Mouse (Mus musculus) midbrain, embryonic 13.5 days (tissue): ENCODE data around the gene Fgd3. TPM values are rescaled to one million over a fixed set of nuclear protein-coding genes. Genes with fewer than 3 reads are reported as not detected.

Source experiments
- ATAC-seq: fragments of 200-750 bp; cut with Nextera tagmentation; 2 replicates; pipeline ENCODE4 v1.8.0; 2017; ENCODE audit warnings: mild to moderate bottlenecking, moderate TSS enrichment, moderate library complexity
- H3K27ac ChIP-seq: fragments of 300-500 bp; sonication (generic); 2 replicates; pipeline ENCODE4 v1.5.1; 2015; ENCODE audit warnings: inconsistent platforms, mild to moderate bottlenecking, moderate library complexity
- H3K27me3 ChIP-seq: fragments of 300-500 bp; sonication (generic); 2 replicates; pipeline ENCODE4 v1.6.1; 2015; ENCODE audit warnings: mild to moderate bottlenecking, inconsistent platforms
- H3K36me3 ChIP-seq: fragments of 300-500 bp; sonication (generic); 2 replicates; pipeline ENCODE4 v1.6.1; 2015; ENCODE audit warnings: mild to moderate bottlenecking, inconsistent platforms
- H3K4me1 ChIP-seq: fragments of 300-500 bp; sonication (generic); replicated peaks from 2 replicates; pipeline ENCODE4 v1.6.1; 2015; ENCODE audit warnings: inconsistent platforms
- H3K4me2 ChIP-seq: fragments of 300-500 bp; sonication (generic); replicated peaks from 2 replicates; pipeline ENCODE4 v1.6.1; 2015; ENCODE audit warnings: moderate library complexity, mild to moderate bottlenecking, inconsistent platforms
- H3K4me3 ChIP-seq: fragments of 300-500 bp; sonication (generic); replicated peaks from 2 replicates; pipeline ENCODE4 v1.5.1; 2015; ENCODE audit warnings: mild to moderate bottlenecking, inconsistent platforms
- H3K9ac ChIP-seq: fragments of 300-500 bp; sonication (generic); replicated peaks from 2 replicates; pipeline ENCODE4 v1.6.1; 2015; ENCODE audit warnings: mild to moderate bottlenecking, inconsistent platforms
- H3K9me3 ChIP-seq: fragments of 300-500 bp; sonication (generic); 2 replicates; pipeline ENCODE4 v1.6.1; 2016; ENCODE audit warnings: mild to moderate bottlenecking, inconsistent platforms
- WGBS: fragments of 180-500 bp; shearing (Covaris S2); methylation state at CpG from one replicate; pipeline ENCODE4 v1.1.7; 2015; 5-methylcytosine and 5-hydroxymethylcytosine counted together
- polyA plus RNA-seq: library from polyadenylated mRNA; unstranded; fragments of >200 nt; fragmentation: Nextera tagmentation; extraction: Ambion mirVana; gene quantifications from 2 replicates; pipeline ENCODE4 v1.2.1, GENCODE M21; 2015

Gene Fgd3
- polyA plus RNA-seq: 1.8 TPM in 2 replicates

DNA sequence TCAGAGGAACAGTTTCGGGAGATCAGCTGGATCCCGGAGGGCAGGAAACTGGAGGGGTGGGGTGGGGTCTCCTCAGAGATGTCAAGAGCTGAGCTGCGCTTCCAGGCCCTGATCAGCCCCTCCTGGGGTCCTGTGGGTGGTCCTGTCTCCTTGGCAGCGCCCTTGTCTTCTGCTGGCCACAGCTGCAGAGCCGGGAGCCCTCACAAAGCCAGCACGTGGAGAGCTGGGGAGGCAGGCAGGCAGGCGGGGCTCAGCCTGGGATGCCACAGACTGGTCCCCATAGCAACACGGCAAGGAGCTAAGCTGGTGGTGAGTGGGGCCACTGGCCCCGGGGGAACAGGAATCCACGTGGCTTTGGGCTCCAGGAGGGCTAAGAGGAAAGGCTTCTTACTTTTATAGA, at the start of gene Fgd3:
Gene Fgd3 (minus strand): TSS at position 272 of the 400 bp plus-strand sequence.
- Histone ChIP-seq H3K36me3 (no peaks in the 10 kb centered on the region), H3K9me3 (no peaks in the 10 kb centered on the region), H3K4me2 (peak within 1 kb of the TSS; percentile 63), H3K9ac (peak within 1 kb of the TSS; percentile 48; the same call in 1 of the 2 replicates), H3K27me3 (peaks cover 70% of the 10 kb centered on the region), H3K4me3 (peak within 1 kb of the TSS; percentile 38), H3K27ac (peak within 1 kb of the TSS; percentile 68), H3K4me1 (peaks cover 52% of the 10 kb centered on the region)
- peak; percentile 97 for ATAC-seq
- WGBS: 0% methylated on average over 10 of the region's 10 CpGs

DNA sequence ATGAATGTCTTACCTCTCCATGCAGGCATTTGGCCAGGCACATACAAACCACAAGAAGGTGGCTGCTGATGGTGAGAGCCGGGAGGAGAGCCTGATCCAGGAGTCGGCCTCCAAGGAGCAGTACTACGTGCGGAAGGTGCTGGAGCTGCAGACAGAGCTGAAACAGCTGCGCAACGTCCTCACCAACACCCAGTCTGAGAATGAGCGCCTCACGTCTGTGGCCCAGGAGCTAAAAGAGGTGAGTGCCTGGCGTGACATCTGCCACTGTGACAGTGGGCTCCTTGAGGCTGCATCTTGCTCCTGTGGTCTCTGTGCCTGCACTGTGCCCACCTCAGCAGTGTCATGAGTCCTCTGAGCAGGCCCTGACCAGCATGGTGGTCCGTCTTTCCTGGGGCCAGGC, 49.3 kb upstream of the Fgd3 start:
- Histone ChIP-seq H3K9ac (no peak overlapping the region), H3K4me3 (no peak overlapping the region), H3K4me2 (no peak overlapping the region), H3K27me3 (no peaks in the 10 kb centered on the region), H3K36me3 (peaks cover 35% of the 10 kb centered on the region), H3K9me3 (no peaks in the 10 kb centered on the region), H3K4me1 (peaks cover 25% of the 10 kb centered on the region), H3K27ac (no peak overlapping the region)
- ATAC-seq: no peak
- WGBS: 95% methylated on average over 10 of the region's 10 CpGs

DNA sequence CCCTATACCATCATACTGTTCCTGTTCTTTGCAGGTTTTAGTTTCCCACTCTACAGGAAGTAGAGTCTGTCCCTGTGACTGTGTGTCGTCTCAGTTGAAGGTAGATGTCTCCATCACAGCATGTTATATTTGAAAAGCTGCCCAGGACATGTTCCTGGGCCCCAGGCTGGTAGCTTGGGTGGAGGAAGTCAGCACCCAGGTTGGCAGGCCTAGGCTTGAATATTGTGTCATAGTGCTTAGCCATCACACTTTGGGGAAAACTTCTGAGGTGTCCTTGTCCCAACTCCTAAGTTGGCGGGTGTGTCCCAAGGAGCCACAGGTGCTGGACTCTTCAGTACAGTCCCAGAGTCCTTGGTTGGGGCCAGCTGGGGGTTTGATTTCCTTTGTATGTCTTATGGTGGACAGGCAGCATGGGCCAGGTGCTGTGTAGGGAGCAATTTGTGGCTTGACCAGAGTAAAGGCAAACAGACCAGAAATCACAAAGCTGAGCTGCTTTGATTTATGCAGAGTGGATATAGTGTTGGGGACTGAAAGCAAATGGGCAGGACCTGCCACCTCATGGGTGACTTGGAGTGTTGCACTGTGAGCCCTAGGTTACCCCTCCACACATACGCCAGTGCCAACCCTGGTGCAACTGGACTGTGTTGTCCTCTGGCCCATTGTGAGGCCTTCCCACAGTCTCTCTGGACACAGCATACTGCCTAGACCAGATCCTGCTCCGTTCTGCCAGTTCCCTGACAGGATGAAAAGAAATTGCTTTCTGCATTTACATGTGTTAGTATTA, 47.7 kb upstream of the Fgd3 start:
- Histone ChIP-seq H3K36me3 (peaks cover 32% of the 10 kb centered on the region), H3K27ac (no peak overlapping the region), H3K4me3 (no peak overlapping the region), H3K9me3 (no peaks in the 10 kb centered on the region), H3K4me2 (no peak overlapping the region), H3K27me3 (no peaks in the 10 kb centered on the region), H3K9ac (no peak overlapping the region), H3K4me1 (peaks cover 27% of the 10 kb centered on the region)
- 90% methylated on average over 4 of the region's 4 CpGs for WGBS
- ATAC-seq: no peak

DNA sequence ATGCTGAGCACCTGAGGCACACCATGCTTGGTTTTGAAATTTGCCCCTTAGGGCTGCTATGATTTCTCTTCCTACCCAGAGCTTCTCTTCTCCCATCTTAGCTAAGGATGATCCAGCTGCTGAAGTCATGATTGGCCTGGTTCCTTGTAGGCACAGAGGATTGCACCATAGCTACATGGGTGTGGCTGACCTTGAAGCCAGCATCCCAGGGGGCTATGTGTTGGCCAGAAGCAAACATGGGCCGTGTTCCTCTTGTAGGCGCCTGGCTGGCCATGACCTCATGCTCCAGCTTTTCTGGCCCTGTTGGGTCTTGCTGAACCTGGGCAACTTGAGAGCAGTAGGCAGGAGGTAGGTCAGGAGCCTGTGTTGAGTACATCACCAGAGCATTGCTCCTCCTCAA, 44.6 kb upstream of the Fgd3 start:
- no peak for ATAC-seq
- Histone ChIP-seq H3K27me3 (no peaks in the 10 kb centered on the region), H3K9ac (no peak overlapping the region), H3K9me3 (no peaks in the 10 kb centered on the region), H3K27ac (no peak overlapping the region), H3K4me1 (peaks cover 45% of the 10 kb centered on the region), H3K4me3 (no peak overlapping the region), H3K4me2 (no peak overlapping the region), H3K36me3 (peaks cover 5% of the 10 kb centered on the region)
- 93% methylated on average over 2 of the region's 2 CpGs for WGBS

DNA sequence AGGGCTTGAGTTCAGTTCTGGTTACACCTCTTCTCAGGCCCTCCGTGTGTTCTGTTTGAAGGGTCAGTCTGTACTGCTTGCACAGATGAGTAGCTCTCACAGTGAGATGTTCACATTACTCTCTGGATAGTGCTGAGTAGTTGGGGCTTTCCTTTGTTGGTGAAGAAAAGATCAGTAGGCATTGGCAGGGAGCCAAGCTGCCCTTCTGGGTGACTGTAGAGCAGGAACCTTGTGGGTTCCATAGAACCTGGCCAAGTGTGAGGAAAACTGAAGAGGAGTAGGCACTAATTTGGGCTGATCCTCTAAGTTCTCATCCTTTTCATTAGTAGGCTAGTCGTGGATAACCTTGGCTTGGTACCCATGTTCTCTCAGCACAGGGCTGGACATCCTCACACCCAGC, 42.7 kb upstream of the Fgd3 start:
- no peaks in the 10 kb centered on the region for H3K9me3 ChIP-seq
- no peaks in the 10 kb centered on the region for H3K27me3 ChIP-seq
- H3K4me2 ChIP-seq: no peak overlapping the region
- WGBS: 87% methylated on average over 2 of the region's 2 CpGs
- no peak overlapping the region for H3K27ac ChIP-seq
- H3K4me1 ChIP-seq: peaks cover 41% of the 10 kb centered on the region
- H3K9ac ChIP-seq: no peak overlapping the region
- H3K4me3 ChIP-seq: no peak overlapping the region
- H3K36me3 ChIP-seq: peaks cover under 1% of the 10 kb centered on the region; the same call in 1 of the 2 replicates
- 0 out of 2 replicates have a peak, but pooled peaks have one; percentile 13 for ATAC-seq

DNA sequence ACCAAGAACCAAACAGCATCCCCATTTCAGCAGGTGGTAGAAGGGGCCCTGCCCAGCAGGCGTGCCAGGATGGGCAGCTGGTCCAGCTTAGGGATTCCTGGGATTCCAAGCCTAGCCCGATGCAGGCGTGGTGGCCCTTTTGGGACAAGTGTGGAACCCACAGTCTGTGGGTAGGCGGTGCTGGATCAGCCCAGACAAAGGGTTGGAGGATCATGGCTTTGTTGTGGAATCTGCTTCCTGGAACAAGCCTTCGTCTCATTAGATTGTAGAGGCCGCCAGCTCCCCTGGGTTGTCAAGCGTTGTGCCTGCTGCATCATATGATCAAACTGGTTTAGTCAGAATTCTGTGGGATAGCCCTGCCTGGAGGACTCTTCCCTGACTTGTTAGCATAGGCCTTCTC, 42.3 kb upstream of the Fgd3 start:
- Histone ChIP-seq H3K27me3 (no peaks in the 10 kb centered on the region), H3K27ac (no peak overlapping the region), H3K4me2 (no peak overlapping the region), H3K9me3 (no peaks in the 10 kb centered on the region), H3K4me3 (no peak overlapping the region), H3K4me1 (peaks cover 37% of the 10 kb centered on the region), H3K9ac (no peak overlapping the region), H3K36me3 (peaks cover 4% of the 10 kb centered on the region)
- ATAC-seq: 0 out of 2 replicates have a peak, but pooled peaks have one; percentile 31
- 62% methylated on average over 7 of the region's 7 CpGs for WGBS

DNA sequence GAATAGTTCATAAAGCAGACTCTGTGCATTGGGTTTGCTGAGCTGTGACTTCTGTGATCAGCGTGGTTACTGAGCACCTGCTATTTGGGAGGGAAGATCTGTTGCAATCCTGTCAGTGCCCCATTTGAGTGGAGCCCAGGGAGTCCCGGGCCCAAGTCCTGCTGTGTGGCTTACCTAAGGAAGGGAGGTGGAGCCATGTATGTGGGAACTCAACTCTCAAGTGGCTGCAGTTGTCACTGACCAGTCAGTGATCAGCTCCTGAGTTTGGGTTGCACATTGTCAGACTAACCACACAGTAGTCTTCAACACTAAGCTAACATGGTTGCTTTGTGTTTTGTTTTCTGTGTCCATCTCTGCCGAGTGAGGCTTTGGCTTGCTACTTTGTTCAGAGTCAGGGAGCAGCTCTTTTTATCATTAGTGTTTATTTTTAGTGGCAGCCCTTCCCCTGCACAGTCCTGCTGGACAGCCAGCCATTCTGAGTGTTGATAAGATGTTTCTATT, 40.8 kb upstream of the Fgd3 start:
- Histone ChIP-seq H3K36me3 (peaks cover 15% of the 10 kb centered on the region), H3K9me3 (no peaks in the 10 kb centered on the region), H3K4me1 (peaks cover 27% of the 10 kb centered on the region), H3K27ac (no peak overlapping the region), H3K4me3 (no peak overlapping the region), H3K4me2 (no peak overlapping the region), H3K9ac (no peak overlapping the region), H3K27me3 (no peaks in the 10 kb centered on the region)
- WGBS: 45% methylated on average over 3 of the region's 3 CpGs
- no peak for ATAC-seq

DNA sequence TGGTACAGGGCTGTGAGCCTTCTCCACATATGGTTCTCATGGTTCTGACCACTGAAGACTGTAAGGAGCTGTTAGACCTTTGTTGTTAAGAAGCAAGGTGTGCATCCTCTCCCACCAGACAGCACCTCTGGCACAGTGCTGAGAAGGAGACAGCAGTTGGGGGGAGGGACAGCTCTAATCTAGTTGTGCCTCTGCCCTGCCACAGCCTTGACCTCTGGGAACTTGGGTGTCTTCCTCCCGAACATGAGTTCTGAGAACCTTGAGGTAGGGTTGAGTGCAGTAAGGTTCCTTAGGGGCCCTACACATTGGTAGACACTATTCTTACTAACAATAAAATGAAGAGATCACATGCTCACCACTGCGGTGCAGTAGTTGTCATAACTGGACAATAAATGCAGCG, 38.1 kb upstream of the Fgd3 start:
- no peak for ATAC-seq
- WGBS: 98% methylated on average over 3 of the region's 3 CpGs
- no peak overlapping the region for H3K4me3 ChIP-seq
- no peaks in the 10 kb centered on the region for H3K27me3 ChIP-seq
- no peak overlapping the region for H3K9ac ChIP-seq
- no peak overlapping the region for H3K27ac ChIP-seq
- peaks cover 15% of the 10 kb centered on the region for H3K36me3 ChIP-seq
- H3K4me2 ChIP-seq: no peak overlapping the region
- no peaks in the 10 kb centered on the region for H3K9me3 ChIP-seq
- H3K4me1 ChIP-seq: peaks cover 33% of the 10 kb centered on the region

DNA sequence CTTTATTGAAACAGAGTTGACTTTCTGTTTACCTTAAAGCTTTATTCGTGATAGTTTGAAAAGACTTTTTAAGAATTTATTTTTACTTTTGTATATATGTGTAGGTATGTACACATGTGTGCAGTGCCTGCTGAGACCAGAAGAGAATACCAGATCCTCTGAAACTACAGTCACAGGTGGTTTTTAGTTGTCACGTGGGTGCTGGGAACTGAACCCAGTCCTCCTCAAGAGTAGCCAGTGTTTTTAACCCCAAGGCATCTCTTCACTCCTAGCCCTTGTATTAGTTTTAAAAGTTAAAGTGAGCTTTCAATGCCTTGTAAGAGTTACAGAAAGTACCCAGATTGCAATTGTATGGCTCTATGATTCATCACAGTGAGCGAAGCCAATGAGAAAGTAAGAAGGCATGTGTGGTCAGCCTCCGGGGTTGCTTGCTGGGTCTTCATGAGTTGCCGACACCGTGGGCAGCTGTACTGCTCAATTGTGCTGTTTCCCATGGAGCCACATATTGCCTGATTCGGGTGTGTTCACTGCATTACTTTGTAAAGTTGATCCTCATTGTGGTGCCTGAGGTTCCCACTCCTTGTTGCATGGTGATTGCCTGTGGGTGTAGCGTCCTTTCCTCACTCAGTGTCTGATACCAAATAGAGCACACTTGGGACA, 37.4 kb upstream of the Fgd3 start:
- Histone ChIP-seq H3K27ac (no peak overlapping the region), H3K9ac (no peak overlapping the region), H3K4me1 (peaks cover 35% of the 10 kb centered on the region), H3K4me3 (no peak overlapping the region), H3K4me2 (no peak overlapping the region), H3K9me3 (no peaks in the 10 kb centered on the region), H3K27me3 (no peaks in the 10 kb centered on the region), H3K36me3 (peaks cover 15% of the 10 kb centered on the region)
- WGBS: 95% methylated on average over 8 of the region's 8 CpGs
- ATAC-seq: no peak

DNA sequence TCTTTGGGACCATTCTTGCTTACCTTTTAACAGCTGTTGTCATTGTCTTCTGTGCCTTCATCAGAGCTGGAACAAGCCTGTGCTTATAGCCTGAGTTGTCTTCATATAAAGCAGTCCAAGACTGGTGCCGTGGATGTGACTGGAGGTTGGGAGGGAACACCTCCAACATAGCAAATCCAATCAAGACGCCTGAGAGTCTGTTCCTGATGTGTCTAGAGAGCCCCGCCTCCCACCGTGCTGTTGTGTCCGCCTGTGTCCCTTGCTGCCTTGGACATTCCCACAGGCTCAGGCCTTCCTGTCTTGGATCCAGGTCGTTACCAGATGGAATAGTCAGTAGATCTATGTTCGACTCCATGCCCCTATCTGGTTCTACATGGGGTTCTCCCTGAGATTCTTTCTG, 36.0 kb upstream of the Fgd3 start:
- H3K9ac ChIP-seq: no peak overlapping the region
- peaks cover 15% of the 10 kb centered on the region for H3K36me3 ChIP-seq
- H3K4me1 ChIP-seq: peaks cover 38% of the 10 kb centered on the region
- no peak overlapping the region for H3K4me3 ChIP-seq
- ATAC-seq: no peak
- H3K27me3 ChIP-seq: no peaks in the 10 kb centered on the region
- no peaks in the 10 kb centered on the region for H3K9me3 ChIP-seq
- 74% methylated on average over 7 of the region's 7 CpGs for WGBS
- no peak overlapping the region for H3K27ac ChIP-seq
- H3K4me2 ChIP-seq: no peak overlapping the region

DNA sequence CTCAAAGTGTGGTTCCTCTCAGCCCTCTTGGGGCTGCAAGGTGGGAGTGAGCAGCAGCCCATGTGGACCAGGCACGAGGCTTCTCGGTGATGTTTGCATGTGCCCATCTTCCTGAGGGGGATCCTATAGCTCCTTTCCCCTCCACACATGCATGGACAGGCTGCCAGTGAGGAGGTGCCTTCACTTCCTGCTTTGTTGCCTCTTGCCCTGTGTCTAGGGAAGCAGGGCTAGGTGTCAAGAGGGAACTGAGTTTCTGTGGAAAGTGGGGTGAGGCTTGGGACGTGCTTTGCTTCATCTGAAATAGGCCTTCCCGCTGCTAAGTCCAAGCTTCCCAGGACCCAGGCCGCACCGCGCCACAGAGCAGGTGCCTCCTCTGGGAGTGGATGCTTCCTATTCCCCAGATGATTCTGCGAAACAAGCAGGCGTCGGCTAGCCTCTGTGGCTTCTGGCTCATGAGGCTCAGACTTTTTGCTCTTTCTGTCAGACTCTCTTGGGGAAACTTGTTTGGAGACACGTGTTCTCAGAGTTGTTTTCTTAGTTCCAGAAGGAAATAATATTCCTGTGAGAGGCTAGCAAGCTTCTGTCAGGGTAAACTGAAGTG, 35.5 kb upstream of the Fgd3 start:
- WGBS: 84% methylated on average over 11 of the region's 11 CpGs
- Histone ChIP-seq H3K9ac (no peak overlapping the region), H3K4me1 (peaks cover 33% of the 10 kb centered on the region), H3K9me3 (no peaks in the 10 kb centered on the region), H3K27me3 (no peaks in the 10 kb centered on the region), H3K27ac (no peak overlapping the region), H3K4me2 (no peak overlapping the region), H3K4me3 (no peak overlapping the region), H3K36me3 (peaks cover 15% of the 10 kb centered on the region)
- no peak for ATAC-seq

DNA sequence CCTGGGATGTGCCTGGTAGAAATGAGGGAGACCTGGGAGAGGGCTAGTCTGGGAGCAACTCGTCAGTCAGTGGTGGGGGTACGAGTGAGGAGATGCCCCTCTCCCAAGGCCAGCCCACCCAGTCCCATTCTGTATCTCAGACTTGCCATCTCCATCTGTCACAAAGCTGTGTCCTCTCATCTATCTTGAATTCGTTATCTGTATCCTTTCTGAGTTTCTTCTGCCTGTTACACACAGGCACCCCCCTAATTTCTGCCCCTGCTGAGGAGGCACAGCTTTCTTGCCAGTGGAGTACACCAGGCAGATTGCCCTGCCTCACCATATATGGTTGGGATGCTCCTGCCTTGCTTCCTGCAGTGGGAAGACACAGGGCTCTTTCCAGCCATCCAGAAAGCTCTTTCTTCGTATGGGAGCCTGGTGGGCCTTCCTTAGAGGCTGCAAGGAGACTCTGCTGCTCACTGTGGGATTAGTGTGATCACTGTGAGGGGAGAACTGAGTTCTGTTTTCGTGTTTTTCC, 33.9 kb upstream of the Fgd3 start:
- Histone ChIP-seq H3K4me3 (no peak overlapping the region), H3K9me3 (no peaks in the 10 kb centered on the region), H3K9ac (no peak overlapping the region), H3K36me3 (peaks cover 15% of the 10 kb centered on the region), H3K4me1 (peaks cover 37% of the 10 kb centered on the region), H3K4me2 (no peak overlapping the region), H3K27me3 (no peaks in the 10 kb centered on the region), H3K27ac (no peak overlapping the region; the same call in 1 of the 2 replicates)
- no peak for ATAC-seq
- 73% methylated on average over 5 of the region's 5 CpGs for WGBS
